Mouse (Mus musculus) brain, embryonic 14.5 days (tissue): Measurements from ENCODE around the gene Atg4a.

Experiments
- CTCF ChIP-seq: fragments of 200-500 bp; IDR thresholded peaks from 2 replicates; pipeline ENCODE4 v1.5.1; 2012; ENCODE audit warnings: inconsistent platforms, mild to moderate bottlenecking, moderate library complexity, borderline replicate concordance; ENCODE audit not compliant: insufficient read depth, insufficient read length; ENCODE audit errors: extremely low read depth
- POLR2A ChIP-seq: fragments of 200-500 bp; IDR thresholded peaks from 2 replicates; pipeline ENCODE4 v1.6.1; 2012; ENCODE audit warnings: mild to moderate bottlenecking, inconsistent platforms, borderline replicate concordance; ENCODE audit not compliant: poor library complexity, insufficient read depth, insufficient read length, severe bottlenecking; ENCODE audit errors: extremely low read depth

GRCm38 (mm10) chrX:140980163-140980562 lies 23.5 kb downstream of the Atg4a start:
- no peak for TF ChIP-seq CTCF
- no peak for TF ChIP-seq POLR2A
